12 mouse cellular contexts compared by ENCODE assay signal in genomic region chr2:80434783-80435572, GRCm38 (mm10).
"Had no signal": no experiment of that assay in that cellular context is flagged by ENCODE, and none has a peak within 500 bp of the region (broad histone marks: within the 10 kb centered on the region; RNA-seq: fewer than 3 reads in every experiment).

No protein-coding gene starts in this region.

- H3K27me3 ChIP-seq: limb, embryonic 15.5 days; midbrain, embryonic 15.5 days; neural tube, embryonic 12.5 days had no signal

- ATAC-seq: midbrain, embryonic 15.5 days had no signal

- H3K36me3 ChIP-seq: limb, embryonic 15.5 days; midbrain, embryonic 15.5 days; neural tube, embryonic 12.5 days had no signal

- H3K4me2 ChIP-seq: limb, embryonic 15.5 days; midbrain, embryonic 11.5 days; midbrain, embryonic 15.5 days; neural tube, embryonic 12.5 days had no signal

- H3K4me1 ChIP-seq: limb, embryonic 15.5 days; midbrain, embryonic 15.5 days; neural tube, embryonic 12.5 days had no signal

- H3K27ac ChIP-seq: left cerebral cortex, adult 2 months; limb, embryonic 15.5 days; liver, embryonic 14.5 days; midbrain, embryonic 15.5 days; neural tube, embryonic 12.5 days; stomach, postnatal 0 days had no signal

- H3K4me3 ChIP-seq: left cerebral cortex, adult 2 months; limb, embryonic 15.5 days; megakaryocyte, embryonic 14.5 days; midbrain, embryonic 15.5 days; neural tube, embryonic 12.5 days had no signal

- H3K9me3 ChIP-seq: limb, embryonic 15.5 days; megakaryocyte, embryonic 14.5 days; midbrain, embryonic 15.5 days; neural tube, embryonic 12.5 days had no signal

- H3K9ac ChIP-seq: limb, embryonic 15.5 days; liver, embryonic 14.5 days; midbrain, embryonic 15.5 days; neural tube, embryonic 12.5 days had no signal

- DNase-seq: lung, adult 18-20 months; lung, postnatal 10 days; lung, postnatal 4 days; thymus, postnatal 4 days had no signal
